Comparison of ENCODE assay signal across 15 mouse cellular contexts in the genomic region with DNA sequence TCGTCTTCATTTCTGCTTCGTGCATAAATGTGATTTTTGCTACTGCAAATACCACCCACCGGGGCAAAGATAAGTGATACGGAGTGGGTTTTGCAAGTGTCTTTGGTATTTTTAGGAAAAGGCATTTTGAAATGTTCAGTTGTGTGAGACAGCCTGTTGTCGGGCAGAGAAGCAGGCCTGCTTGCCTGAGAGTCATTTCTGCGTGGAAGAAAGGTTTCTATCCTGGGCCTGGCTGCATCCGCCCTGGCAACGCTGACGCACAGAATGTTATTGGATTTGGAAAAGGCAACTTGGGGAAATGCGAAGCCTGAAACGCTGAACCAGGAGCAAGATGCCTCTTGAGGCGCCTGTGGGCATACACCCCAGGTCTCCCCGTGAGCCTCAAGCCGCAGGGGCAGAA. TPM values are rescaled to one million over a fixed set of nuclear protein-coding genes. Genes with fewer than 3 reads are reported as not detected.
DNase-seq lines count a peak whose midpoint lies in the region; TF ChIP-seq lines count a peak whose summit lies in the region.
"Had no signal": no experiment of that assay in that cellular context is flagged by ENCODE, and none has a peak within 500 bp of the region (broad histone marks: within the 10 kb centered on the region; RNA-seq: fewer than 3 reads in every experiment).

No protein-coding gene starts in this region.

- peak overlapping the region; percentile 23; the same call in 1 of the 2 replicates for H3K4me3 ChIP-seq in E14TG2a.4 (replicated peaks; ENCODE audit: low read length)
- H3K4me3 ChIP-seq: heart, embryonic 13.5 days; hindbrain, embryonic 12.5 days; liver, embryonic 12.5 days had no signal

- peaks cover 25% of the 10 kb centered on the region for H3K4me1 ChIP-seq in E14TG2a.4 (replicated peaks; ENCODE audit: low read depth, low read length)
- H3K4me1 ChIP-seq: heart, embryonic 13.5 days; hindbrain, embryonic 12.5 days; liver, embryonic 12.5 days had no signal

- H3K9me3 ChIP-seq in E14TG2a.4 (ENCODE audit: low read length), result no peaks in the 10 kb centered on the region
- H3K9me3 ChIP-seq: heart, embryonic 13.5 days had no signal

- H3K27me3 ChIP-seq in E14TG2a.4 (ENCODE audit: insufficient read depth, low read length), result peaks cover 13% of the 10 kb centered on the region
- H3K27me3 ChIP-seq: hindbrain, embryonic 12.5 days; liver, embryonic 12.5 days had no signal

- TF ChIP-seq CTCF in E14TG2a.4 (conservative IDR thresholded peaks at IDR 0.05; ENCODE audit: low read length), result no peak

- DNase-seq in cerebellum, postnatal 10 days, result peak; percentile 28 to 42
- DNase-seq in cerebellum, postnatal 36 days, result no peak
- peak; percentile 56 to 59 for DNase-seq in layer of hippocampus, adult 8-10 months (ENCODE audit: low spot score in 2 of 2)
- peak; percentile 79 to 89 for DNase-seq in left cerebral cortex, postnatal 14 days (ENCODE audit: low spot score in 2 of 2)
- no peak for DNase-seq in thymus, postnatal 36 days
- DNase-seq in spleen, postnatal 14 days (ENCODE audit: low spot score in 2 of 2), result no peak
- DNase-seq in kidney, postnatal 25 days, result no peak
- DNase-seq: cerebellum, adult 9-10 months; lung, postnatal 14 days; spleen, adult 18-20 months; thymus, adult 18-20 months had no signal

- no peaks in the 10 kb centered on the region for H3K36me3 ChIP-seq in E14TG2a.4 (ENCODE audit: insufficient read depth, low read length)
- H3K36me3 ChIP-seq: heart, embryonic 13.5 days; hindbrain, embryonic 12.5 days; liver, embryonic 12.5 days had no signal

- intact Hi-C loops in left cerebral cortex, postnatal 14 days (cut with DNase I), result loop anchor here (1.0 kb wide), 1 partner anchor 80 kb away; no protein-coding TSS in a partner anchor

RNA-seq across cellular contexts. Expression of a gene that starts 16.3 kb away (rescaled TPM):
- 10 to 100 TPM; 31.9 to 34.3 (median 33.1) TPM for total RNA-seq in layer of hippocampus, adult 8-10 months (2022)
- total RNA-seq in left cerebral cortex, postnatal 14 days (2021), result 10 to 100 TPM; 52.9 to 54.5 TPM

Comparison
In these comparisons a context has a peak if more than half of its experiments do, and no peak if none do; other contexts are left out.
1. DNase-seq: peak in cerebellum, postnatal 10 days (2 of 2), layer of hippocampus, adult 8-10 months (2 of 2) and left cerebral cortex, postnatal 14 days (2 of 2); none in cerebellum, postnatal 36 days (0 of 2), thymus, postnatal 36 days (0 of 2), spleen, postnatal 14 days (0 of 2) and kidney, postnatal 25 days (0 of 2).